Mouse (Mus musculus) megakaryocyte, embryonic 14.5 days (primary cell): ENCODE results near the gene Nab2. TPM values are rescaled to one million over a fixed set of nuclear protein-coding genes. Genes with fewer than 3 reads are reported as not detected.
A peak's percentile ranks its signal among the peaks of the same experiment; 100 is the strongest.

Experiments used
- H3K27me3 ChIP-seq: replicated peaks from 2 replicates; pipeline ENCODE3; 2012; ENCODE audit warnings: inconsistent platforms
- H3K36me3 ChIP-seq: replicated peaks from 2 replicates; pipeline ENCODE3; 2012; ENCODE audit warnings: low read length, inconsistent platforms, mixed read lengths
- H3K4me1 ChIP-seq: 2 replicates; pipeline ENCODE4 v1.6.1; 2012; ENCODE audit warnings: inconsistent platforms
- H3K4me3 ChIP-seq: replicated peaks from 2 replicates; pipeline ENCODE3; 2012; ENCODE audit warnings: moderate library complexity, mild to moderate bottlenecking, inconsistent platforms
- H3K9me3 ChIP-seq: 2 replicates; pipeline ENCODE4 v1.6.1; 2012; ENCODE audit warnings: inconsistent platforms
- FLI1 ChIP-seq: IDR thresholded peaks from 2 replicates; pipeline ENCODE4 v1.6.1; 2012; ENCODE audit warnings: low read length, inconsistent platforms, mixed read lengths
- GATA1 ChIP-seq: IDR thresholded peaks from 3 replicates; pipeline ENCODE4 v1.6.1; 2012; ENCODE audit warnings: mixed read lengths, low read length, inconsistent platforms, borderline replicate concordance
- polyA plus RNA-seq: library from polyadenylated mRNA; stranded (reverse); fragments of >175 nt; gene quantifications from 2 replicates; pipeline ENCODE4 v1.2.3, GENCODE M21; 2012; ENCODE audit warnings: low replicate concordance; ENCODE audit not compliant: insufficient read depth

Nab2 gene
- polyA plus RNA-seq, 1 experiment, result 21.3 TPM

DNA sequence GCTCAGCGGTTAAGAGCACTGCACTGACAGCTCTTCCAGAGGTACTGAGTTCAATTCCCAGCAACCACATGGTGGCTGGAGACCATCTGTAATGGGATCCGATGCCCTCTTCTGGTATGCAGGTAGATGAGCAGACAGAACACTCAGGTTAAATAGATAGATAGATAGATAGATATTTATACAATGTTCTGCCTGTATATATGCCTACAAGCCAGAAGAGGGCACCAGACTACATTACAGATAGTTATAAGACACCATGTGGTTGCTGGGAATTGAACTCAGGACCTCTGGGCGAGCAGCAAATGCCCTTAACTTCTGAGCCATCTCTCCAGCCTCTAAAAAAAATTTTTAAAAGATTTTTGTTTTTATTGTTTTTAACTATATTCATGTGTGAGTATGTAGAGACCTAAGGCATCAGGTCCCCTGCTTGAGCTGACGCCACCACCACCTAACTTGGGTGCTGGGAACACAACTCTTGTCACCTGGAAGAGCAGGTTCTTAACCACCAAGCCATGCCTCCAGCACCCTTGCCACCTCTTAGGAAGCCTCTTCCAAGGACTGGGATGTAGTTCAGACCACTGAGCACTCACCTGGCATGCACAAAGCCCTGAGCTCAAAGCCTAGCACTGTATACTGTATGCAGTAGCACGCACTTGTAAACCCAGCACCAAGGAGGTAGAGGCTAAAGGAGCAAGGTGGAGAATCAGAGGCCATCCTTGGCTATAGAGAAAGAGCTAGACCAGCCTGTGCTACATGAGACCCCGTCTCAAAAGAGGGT is 44.7 kb downstream of the Nab2 start:
- no peak for TF ChIP-seq GATA1
- TF ChIP-seq FLI1, result no peak
- no peak overlapping the region for H3K4me3 ChIP-seq
- peaks cover 14% of the 10 kb centered on the region; the same call in 1 of the 2 replicates for H3K9me3 ChIP-seq
- H3K4me1 ChIP-seq, result peaks cover 21% of the 10 kb centered on the region
- H3K36me3 ChIP-seq, result no peaks in the 10 kb centered on the region
- H3K27me3 ChIP-seq, result peaks cover 43% of the 10 kb centered on the region

- Histone ChIP-seq H3K9me3 (peaks cover 14% of the 10 kb centered on the region; the same call in 1 of the 2 replicates), H3K36me3 (no peaks in the 10 kb centered on the region), H3K4me1 (peaks cover 21% of the 10 kb centered on the region), H3K4me3 (no peak overlapping the region), H3K27me3 (peaks cover 52% of the 10 kb centered on the region)
- no peak for TF ChIP-seq GATA1
- TF ChIP-seq FLI1, result no peak
Observed at GRCm38 (mm10) chr10:127622661-127623060, 45.7 kb downstream of the Nab2 start.

DNA sequence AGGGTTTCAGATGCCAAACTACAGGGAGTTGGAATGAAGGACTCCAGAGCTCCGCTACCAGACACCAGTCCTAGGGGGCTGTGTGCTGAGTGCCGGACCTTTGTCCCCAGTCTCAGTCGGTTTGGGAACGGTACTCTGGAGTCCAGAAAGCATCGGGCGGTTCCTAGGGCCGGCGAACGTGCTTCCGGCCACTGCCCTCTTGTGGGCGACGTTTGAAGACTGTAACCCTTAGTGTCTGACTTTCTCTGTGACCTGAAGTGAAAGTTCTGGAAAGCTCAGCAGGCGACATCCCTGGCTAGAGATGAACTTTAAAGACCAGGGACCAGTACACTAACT is 46.3 kb downstream of the Nab2 start:
- Histone ChIP-seq H3K9me3 (peaks cover 14% of the 10 kb centered on the region; the same call in 1 of the 2 replicates), H3K27me3 (peaks cover 59% of the 10 kb centered on the region), H3K36me3 (no peaks in the 10 kb centered on the region), H3K4me1 (peaks cover 24% of the 10 kb centered on the region), H3K4me3 (peak overlapping the region; percentile 90)
- TF ChIP-seq GATA1 (no peak), FLI1 (no peak)

DNA sequence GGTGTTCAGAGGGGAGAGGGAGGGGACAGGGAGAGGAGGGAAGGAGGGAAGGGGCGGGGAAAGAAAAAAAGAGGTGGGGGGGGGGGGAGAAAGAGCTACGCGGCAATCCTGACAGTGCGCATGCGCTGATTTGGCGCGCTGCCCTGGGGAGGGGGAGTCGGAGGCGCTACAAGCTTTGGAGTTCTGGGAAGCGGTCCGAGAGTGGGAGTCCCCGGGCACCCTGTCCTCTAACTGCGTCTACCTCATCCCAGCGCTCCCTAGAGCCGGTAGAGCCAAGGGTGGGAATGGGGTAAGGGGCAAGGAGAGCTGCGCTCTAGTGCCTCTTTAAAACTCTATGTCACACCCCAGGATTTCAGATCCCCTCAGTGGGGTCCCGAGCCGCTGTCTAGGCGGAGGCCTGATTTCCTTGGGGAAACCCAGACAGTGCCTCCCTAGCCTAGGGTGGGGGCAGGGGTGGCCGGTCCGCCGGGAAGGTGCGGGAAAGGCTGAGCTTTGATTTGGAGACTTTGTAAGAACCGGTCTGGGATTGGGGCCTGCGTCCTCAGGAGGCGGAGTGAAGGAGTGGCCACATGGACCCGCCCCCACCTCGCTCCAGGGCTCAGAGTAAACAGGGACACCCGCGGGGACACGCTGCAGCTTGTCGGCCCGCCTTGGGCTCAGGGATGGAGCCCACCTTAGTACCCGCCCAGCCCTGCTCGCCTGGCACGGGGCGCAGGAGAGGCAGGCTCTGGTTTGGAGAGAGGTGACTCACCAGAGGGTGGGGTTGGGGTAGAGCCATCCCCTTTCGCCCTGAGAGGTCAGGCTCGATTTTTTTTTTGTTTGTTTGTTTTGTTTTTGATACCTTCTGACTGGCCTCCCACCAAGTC is 46.9 kb downstream of the Nab2 start:
- Histone ChIP-seq H3K4me1 (peaks cover 28% of the 10 kb centered on the region), H3K36me3 (no peaks in the 10 kb centered on the region), H3K4me3 (peak overlapping the region; percentile 90), H3K9me3 (peaks cover 8% of the 10 kb centered on the region; the same call in 1 of the 2 replicates), H3K27me3 (peaks cover 64% of the 10 kb centered on the region)
- TF ChIP-seq GATA1 (no peak), FLI1 (no peak)

- H3K4me3 ChIP-seq, result peak within 1 kb of the TSS; percentile 90
- TF ChIP-seq GATA1, result no peak
- no peak for TF ChIP-seq FLI1
- H3K9me3 ChIP-seq, result 0 out of 2 replicates have a peak, but pooled peaks cover 3% of the 10 kb centered on the region
- no peaks in the 10 kb centered on the region for H3K36me3 ChIP-seq
- H3K27me3 ChIP-seq, result peaks cover 72% of the 10 kb centered on the region
- peaks cover 28% of the 10 kb centered on the region for H3K4me1 ChIP-seq
Observed at GRCm38 (mm10) chr10:127620406-127621190, 47.8 kb downstream of the Nab2 start, which contains the start of gene Lrp1. Gene Lrp1 (minus strand): TSS chr10:127621148.

DNA sequence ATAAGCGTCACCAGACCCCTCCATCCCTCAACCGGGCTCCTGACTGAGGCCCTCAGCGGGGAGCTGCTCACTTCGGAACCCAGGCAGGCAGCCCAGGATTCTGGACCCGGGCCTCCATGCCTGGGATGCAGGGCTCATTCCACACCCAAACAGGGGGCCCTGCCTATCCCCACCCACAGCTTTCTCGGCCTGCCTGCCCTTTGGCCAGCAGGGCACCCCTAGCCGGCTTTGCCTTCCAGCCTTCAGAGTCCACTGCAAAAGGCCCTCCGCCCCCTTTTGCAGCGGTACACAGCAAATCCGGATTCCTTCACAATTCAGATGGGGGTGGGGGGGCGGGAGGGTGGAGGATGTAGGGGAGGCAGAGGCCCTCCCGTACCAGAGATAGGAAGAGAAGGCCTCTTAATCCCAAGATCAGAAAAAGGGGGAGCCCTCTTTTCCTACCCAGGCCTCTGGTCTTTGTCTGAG is 48.4 kb downstream of the Nab2 start:
- TF ChIP-seq GATA1 (no peak), FLI1 (no peak)
- H3K4me3 ChIP-seq, result peak overlapping the region; percentile 82
- H3K4me1 ChIP-seq, result peaks cover 34% of the 10 kb centered on the region
- H3K9me3 ChIP-seq, result 0 out of 2 replicates have a peak, but pooled peaks cover 3% of the 10 kb centered on the region
- no peaks in the 10 kb centered on the region for H3K36me3 ChIP-seq
- peaks cover 77% of the 10 kb centered on the region for H3K27me3 ChIP-seq

DNA sequence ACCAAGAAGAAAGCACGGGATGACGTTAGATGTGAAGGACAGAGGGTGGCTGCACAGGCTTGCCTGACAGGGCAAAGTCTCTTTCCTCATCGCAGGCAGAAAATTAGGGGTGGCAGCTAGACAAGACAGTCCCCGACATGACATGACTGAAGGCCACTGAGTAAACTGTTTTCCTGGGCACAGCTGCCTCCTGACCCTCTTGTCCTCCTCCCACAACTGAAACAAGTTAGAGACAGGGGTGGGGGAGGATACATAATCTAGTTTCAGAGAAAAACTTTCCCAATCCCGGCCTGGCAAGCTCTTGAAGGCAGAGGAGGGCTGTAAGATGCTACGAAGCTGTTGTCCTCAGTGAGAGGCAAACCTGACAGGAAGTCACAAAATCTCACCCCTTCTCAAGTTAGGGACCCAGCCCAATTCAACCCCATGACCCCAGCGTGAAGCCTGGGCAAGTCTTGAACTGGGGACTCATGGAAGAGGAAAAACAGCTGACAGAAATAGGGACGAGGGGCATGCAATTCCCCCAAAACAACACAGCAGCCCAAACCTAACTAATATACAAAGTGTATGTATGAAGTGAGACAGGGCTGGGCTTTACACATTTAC is 49.1 kb downstream of the Nab2 start:
- H3K4me1 ChIP-seq, result peaks cover 42% of the 10 kb centered on the region
- no peak for TF ChIP-seq FLI1
- no peak for TF ChIP-seq GATA1
- no peaks in the 10 kb centered on the region for H3K36me3 ChIP-seq
- H3K4me3 ChIP-seq, result peak overlapping the region; percentile 66
- 0 out of 2 replicates have a peak, but pooled peaks cover 3% of the 10 kb centered on the region for H3K9me3 ChIP-seq
- H3K27me3 ChIP-seq, result peaks cover 83% of the 10 kb centered on the region

- peaks cover 46% of the 10 kb centered on the region for H3K4me1 ChIP-seq
- TF ChIP-seq FLI1 (no peak), GATA1 (no peak)
- H3K27me3 ChIP-seq, result peaks cover 87% of the 10 kb centered on the region
Observed at GRCm38 (mm10) chr10:127618173-127618572, 50.2 kb downstream of the Nab2 start.

GRCm38 (mm10) chr10:127617294-127617693 is 51.1 kb downstream of the Nab2 start:
- Histone ChIP-seq H3K36me3 (no peaks in the 10 kb centered on the region), H3K4me3 (peak overlapping the region; percentile 35), H3K27me3 (peaks cover 95% of the 10 kb centered on the region), H3K4me1 (peaks cover 46% of the 10 kb centered on the region), H3K9me3 (no peaks in the 10 kb centered on the region)
- TF ChIP-seq GATA1, result no peak
- no peak for TF ChIP-seq FLI1

More at GRCm38 (mm10) chr10:127618173-127618572, 50.2 kb downstream of the Nab2 start:
- Histone ChIP-seq H3K4me3 (peak overlapping the region; percentile 66), H3K9me3 (no peaks in the 10 kb centered on the region), H3K36me3 (no peaks in the 10 kb centered on the region)
